Mouse (Mus musculus) ES-Bruce4 (cell line): ENCODE data around the gene Ly6f. TPM values are rescaled to one million over a fixed set of nuclear protein-coding genes. Genes with fewer than 3 reads are reported as not detected.

Source experiments
- H3K27ac ChIP-seq: 2 replicates; pipeline ENCODE4 v1.5.1; 2012; ENCODE audit warnings: low read length, inconsistent platforms; ENCODE audit not compliant: insufficient read depth
- H3K27me3 ChIP-seq: 2 replicates; pipeline ENCODE4 v1.6.1; 2012; ENCODE audit warnings: mild to moderate bottlenecking, low read length, inconsistent platforms; ENCODE audit not compliant: control insufficient read depth, poor library complexity, insufficient read depth, severe bottlenecking
- H3K36me3 ChIP-seq: 2 replicates; pipeline ENCODE4 v1.6.1; 2012; ENCODE audit warnings: inconsistent platforms, mild to moderate bottlenecking, low read length, moderate library complexity; ENCODE audit not compliant: control insufficient read depth, poor library complexity, insufficient read depth, severe bottlenecking
- H3K4me1 ChIP-seq: one replicate; pipeline ENCODE4 v1.8.1; 2011; ENCODE audit warnings: low read length; ENCODE audit not compliant: control insufficient read depth, insufficient read depth
- H3K4me3 ChIP-seq: 2 replicates; pipeline ENCODE4 v1.5.1; 2011; ENCODE audit warnings: low read depth, mild to moderate bottlenecking, low read length
- H3K9ac ChIP-seq: 2 replicates; pipeline ENCODE4 v1.6.1; 2012; ENCODE audit warnings: low read depth, mild to moderate bottlenecking, inconsistent platforms; ENCODE audit not compliant: poor library complexity, severe bottlenecking
- H3K9me3 ChIP-seq: replicated peaks from 2 replicates; pipeline ENCODE4 v1.6.1; 2012; ENCODE audit warnings: mild to moderate bottlenecking, low read length, inconsistent platforms; ENCODE audit not compliant: control insufficient read depth, poor library complexity, insufficient read depth, severe bottlenecking
- CTCF ChIP-seq: IDR thresholded peaks from one replicate; pipeline ENCODE4 v1.8.1; 2011; ENCODE audit warnings: low read depth, low read length
- EP300 ChIP-seq: IDR thresholded peaks from 2 replicates; pipeline ENCODE4 v1.6.1; 2011; ENCODE audit warnings: low read depth, low read length; ENCODE audit not compliant: insufficient read depth
- POLR2A ChIP-seq: IDR thresholded peaks from one replicate; pipeline ENCODE4 v1.8.1; 2011; ENCODE audit warnings: low read length; ENCODE audit not compliant: insufficient read depth
- polyA plus RNA-seq: library from polyadenylated mRNA; stranded (reverse); fragments of >200 nt; gene quantifications from 2 replicates; pipeline ENCODE4 v1.2.4, GENCODE M21; 2011; ENCODE audit warnings: low read depth; ENCODE audit not compliant: missing spikeins, insufficient read depth, insufficient read length

Ly6f gene
- polyA plus RNA-seq, 1 experiment, result not detected

DNA sequence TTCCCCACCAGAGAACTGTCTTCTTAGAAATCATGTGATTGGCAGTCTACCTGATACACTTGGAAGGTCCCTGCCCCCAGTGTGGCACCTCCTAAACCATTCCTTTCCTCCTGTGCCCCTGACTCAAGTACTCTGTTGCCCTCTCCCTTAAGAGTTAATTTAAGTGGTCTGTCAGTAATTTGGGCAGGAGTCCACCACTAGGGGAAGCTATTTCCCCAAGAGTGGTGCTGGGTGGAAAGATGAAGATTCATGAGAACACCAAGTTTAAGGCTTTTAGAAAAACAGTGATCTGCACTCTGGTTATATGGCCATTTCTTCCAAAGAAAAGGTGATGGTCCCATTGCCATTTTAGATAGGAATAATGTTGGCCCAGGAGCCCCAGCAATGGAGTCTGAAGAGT, 2.4 kb upstream of the Ly6f start:
- TF ChIP-seq EP300, result no peak
- no peak for TF ChIP-seq CTCF
- TF ChIP-seq POLR2A, result no peak
- H3K36me3 ChIP-seq, result no peaks in the 10 kb centered on the region
- H3K4me3 ChIP-seq, result no peak overlapping the region
- no peaks in the 10 kb centered on the region for H3K27me3 ChIP-seq
- H3K4me1 ChIP-seq, result no peaks in the 10 kb centered on the region
- no peak overlapping the region for H3K27ac ChIP-seq
- H3K9ac ChIP-seq, result no peak overlapping the region
- no peaks in the 10 kb centered on the region; the same call in 1 of the 2 replicates for H3K9me3 ChIP-seq

DNA sequence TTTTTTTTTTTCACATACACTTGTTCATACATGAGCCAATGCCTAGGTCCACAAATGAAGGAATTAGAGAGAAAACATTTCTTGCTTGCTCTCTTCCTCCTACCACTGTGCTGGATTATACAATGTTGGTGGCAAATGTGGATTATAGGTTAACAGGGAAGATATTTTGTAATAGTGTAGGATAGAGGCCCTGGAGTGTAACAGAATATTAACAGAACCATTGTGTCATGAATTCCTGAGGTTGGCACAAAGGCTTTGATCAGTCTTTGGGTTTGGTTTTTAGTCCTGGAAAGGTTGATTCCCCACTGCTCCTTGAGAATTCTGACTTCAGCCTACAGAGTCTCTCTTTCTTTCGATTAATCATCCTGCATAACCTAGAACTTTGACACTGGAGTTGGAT, 1.6 kb upstream of the Ly6f start:
- no peak for TF ChIP-seq EP300
- no peak for TF ChIP-seq POLR2A
- no peak for TF ChIP-seq CTCF

DNA sequence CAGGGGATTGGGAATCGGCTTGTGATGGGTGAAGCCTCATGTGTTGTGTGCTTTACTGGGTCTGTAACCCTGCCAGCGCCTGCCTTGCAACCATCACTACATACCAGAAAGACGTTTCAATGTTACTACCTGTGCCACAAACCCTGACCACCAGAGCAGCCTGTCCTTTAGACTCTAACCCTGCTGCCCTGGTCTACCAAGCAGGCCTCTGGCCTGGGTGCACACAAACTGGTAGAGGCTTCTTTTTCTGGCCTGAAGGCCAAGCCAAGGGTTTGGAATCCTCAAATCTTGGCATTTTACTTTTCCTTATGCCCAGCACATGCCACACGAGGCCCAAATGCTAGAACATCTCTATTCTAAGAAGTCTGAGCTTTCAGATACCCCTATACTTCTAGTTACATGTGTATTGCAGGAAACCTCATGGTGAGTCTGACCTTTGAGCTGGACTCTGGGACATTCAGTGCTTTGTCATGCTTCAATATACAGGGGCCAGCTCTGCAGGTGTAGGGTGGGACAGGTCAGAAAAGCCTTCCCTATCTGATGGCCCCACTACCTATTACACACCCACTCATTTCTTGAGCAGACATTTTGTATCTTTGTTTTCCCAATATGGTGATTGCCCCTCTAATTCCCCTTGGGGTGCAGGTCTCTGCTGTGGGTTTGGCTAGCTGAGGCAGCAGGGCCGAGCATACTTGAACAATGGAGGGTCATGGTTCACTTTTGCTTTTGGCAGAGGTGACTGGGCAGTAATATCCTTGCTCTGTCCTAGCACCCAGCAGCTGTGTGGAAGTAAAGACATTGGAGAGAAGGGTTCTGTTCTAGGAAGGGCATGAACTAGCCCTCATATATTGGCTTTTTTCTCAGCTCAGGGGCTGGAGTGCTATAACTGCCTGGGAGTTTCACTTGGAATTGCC, 952 bp downstream of the Ly6f start:
- Histone ChIP-seq H3K36me3 (no peaks in the 10 kb centered on the region), H3K27ac (no peak overlapping the region), H3K4me3 (no peak overlapping the region), H3K9me3 (peaks cover 12% of the 10 kb centered on the region), H3K27me3 (no peaks in the 10 kb centered on the region), H3K4me1 (no peaks in the 10 kb centered on the region), H3K9ac (no peak overlapping the region)
- TF ChIP-seq EP300, result no peak

More for the DNA sequence above, 1.6 kb upstream of the Ly6f start:
- Histone ChIP-seq H3K36me3 (no peaks in the 10 kb centered on the region), H3K4me3 (no peak overlapping the region), H3K27ac (no peak overlapping the region), H3K9ac (no peak overlapping the region), H3K27me3 (no peaks in the 10 kb centered on the region), H3K4me1 (no peaks in the 10 kb centered on the region), H3K9me3 (no peaks in the 10 kb centered on the region; the same call in 1 of the 2 replicates)

DNA sequence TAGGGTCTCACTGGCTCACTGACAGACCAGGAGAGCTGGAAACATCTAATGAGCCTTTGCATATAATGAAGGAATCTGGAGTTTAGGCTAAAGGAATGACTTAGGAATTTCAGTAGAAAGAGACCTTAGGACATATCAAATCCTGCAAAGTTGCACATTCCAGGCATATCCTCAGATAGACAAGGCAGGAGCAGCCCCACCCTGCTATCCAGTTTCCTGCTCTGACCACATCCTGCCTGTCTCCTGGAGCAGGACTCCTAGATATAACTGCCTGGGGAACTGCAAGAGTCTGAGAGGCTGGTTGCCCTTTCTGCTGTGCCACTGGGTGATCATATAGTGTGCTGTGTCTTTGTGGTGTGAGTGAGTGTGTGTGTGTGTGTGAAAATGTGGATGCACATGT, 1.9 kb downstream of the Ly6f start:
- H3K9me3 ChIP-seq, result peaks cover 12% of the 10 kb centered on the region
- H3K9ac ChIP-seq, result no peak overlapping the region
- no peak overlapping the region for H3K27ac ChIP-seq
- no peaks in the 10 kb centered on the region for H3K4me1 ChIP-seq
- no peak for TF ChIP-seq EP300
- no peak for TF ChIP-seq POLR2A
- TF ChIP-seq CTCF, result no peak
- H3K4me3 ChIP-seq, result no peak overlapping the region
- H3K36me3 ChIP-seq, result no peaks in the 10 kb centered on the region
- H3K27me3 ChIP-seq, result no peaks in the 10 kb centered on the region

DNA sequence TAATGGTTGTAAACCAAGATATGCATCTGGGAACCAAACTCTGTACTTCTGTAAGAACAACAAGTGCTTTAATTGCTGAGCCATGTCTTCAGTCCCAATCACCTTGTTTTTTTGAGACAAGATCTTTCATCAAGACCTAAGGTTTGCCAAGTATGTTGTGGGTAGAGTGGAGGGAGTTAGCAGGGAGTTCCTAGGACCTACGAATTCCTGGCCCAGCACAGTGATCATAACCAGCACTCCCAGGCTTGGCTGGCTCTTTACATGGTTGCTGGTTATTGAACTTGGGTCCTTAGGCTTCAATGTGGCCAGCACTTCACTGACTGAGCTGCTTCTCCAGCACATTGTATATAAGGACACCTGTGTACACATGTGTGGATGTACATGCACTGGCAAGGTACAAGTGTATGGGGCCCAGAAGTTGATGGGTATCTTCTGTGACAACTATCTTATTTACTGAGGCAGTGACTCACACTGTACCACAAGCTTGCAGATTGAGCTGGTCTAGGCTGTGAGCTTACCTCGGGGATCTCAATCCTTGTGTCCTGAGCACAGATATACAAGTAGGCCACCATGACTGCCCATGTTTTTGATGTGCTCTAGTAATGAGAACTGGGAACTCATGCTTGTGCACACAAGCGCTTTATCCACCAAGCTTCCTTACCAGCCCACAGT, 2.6 kb downstream of the Ly6f start:
- TF ChIP-seq EP300 (no peak), CTCF (no peak), POLR2A (no peak)
- no peak overlapping the region for H3K4me3 ChIP-seq
- H3K9me3 ChIP-seq, result peaks cover 12% of the 10 kb centered on the region

DNA sequence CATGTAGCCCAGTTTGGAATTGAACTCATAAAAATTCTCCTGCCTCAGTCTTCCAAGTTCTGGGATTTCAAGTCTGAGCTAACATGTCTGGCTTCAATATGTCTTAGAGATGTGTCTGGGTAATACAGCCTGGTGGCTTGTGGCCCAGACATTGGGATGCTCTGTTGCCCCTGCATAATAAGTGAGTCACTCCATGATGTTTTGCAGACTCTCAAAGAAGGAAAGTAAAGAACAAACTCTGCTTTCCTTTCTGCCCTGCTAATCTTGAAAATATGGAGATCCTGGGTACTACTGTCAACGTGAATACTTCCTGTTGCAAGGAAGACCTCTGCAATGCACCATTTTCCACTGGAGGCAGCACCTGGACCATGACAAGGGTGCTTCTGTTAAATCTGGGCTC, 3.2 kb downstream of the Ly6f start:
- Histone ChIP-seq H3K9ac (no peak overlapping the region), H3K27ac (no peak overlapping the region), H3K4me3 (no peak overlapping the region), H3K27me3 (no peaks in the 10 kb centered on the region), H3K4me1 (no peaks in the 10 kb centered on the region), H3K9me3 (peaks cover 12% of the 10 kb centered on the region), H3K36me3 (no peaks in the 10 kb centered on the region)
- TF ChIP-seq POLR2A (no peak), CTCF (no peak), EP300 (no peak)

More for the DNA sequence above, 2.6 kb downstream of the Ly6f start:
- Histone ChIP-seq H3K4me1 (no peaks in the 10 kb centered on the region), H3K9ac (no peak overlapping the region), H3K27ac (no peak overlapping the region), H3K36me3 (no peaks in the 10 kb centered on the region), H3K27me3 (no peaks in the 10 kb centered on the region)
